Mouse (Mus musculus): ENCODE data around the gene Ak4. TPM values are rescaled to one million over a fixed set of nuclear protein-coding genes. Genes with fewer than 3 reads are reported as not detected.
"Not testable (repeated sequence)": the region's sequence is repeated elsewhere in the genome, so short reads cannot be mapped to it uniquely, and the experiment has no call there.

The Ak4 gene
- 0.19 TPM in 1 of 3 replicates, not detected in the others for total RNA-seq (2017)

GRCm38 (mm10) chr4:101419151-101419910 lies at the start of gene Ak4:
TSS of gene Ak4 (plus strand) at chr4:101419277.
- ATAC-seq (replicated peaks; ENCODE audit: insufficient number of reproducible peaks, low FRiP score, low TSS enrichment, poor library complexity, severe bottlenecking), result no peak

GRCm38 (mm10) chr4:101369738-101370275 lies 49.3 kb upstream of the Ak4 start:
- ATAC-seq (replicated peaks; ENCODE audit: insufficient number of reproducible peaks, low FRiP score, low TSS enrichment, poor library complexity, severe bottlenecking), result no peak

GRCm38 (mm10) chr4:101372283-101372682 lies 46.8 kb upstream of the Ak4 start:
- ATAC-seq (replicated peaks; ENCODE audit: insufficient number of reproducible peaks, low FRiP score, low TSS enrichment, poor library complexity, severe bottlenecking), result no peak

GRCm38 (mm10) chr4:101372751-101373150 lies 46.3 kb upstream of the Ak4 start:
- ATAC-seq (replicated peaks; ENCODE audit: insufficient number of reproducible peaks, low FRiP score, low TSS enrichment, poor library complexity, severe bottlenecking), result no peak

- ATAC-seq (replicated peaks; ENCODE audit: insufficient number of reproducible peaks, low FRiP score, low TSS enrichment, poor library complexity, severe bottlenecking), result no peak
These were observed 45.0 kb upstream of the Ak4 start for GRCm38 (mm10) chr4:101374104-101374503.

- no peak for ATAC-seq (replicated peaks; ENCODE audit: insufficient number of reproducible peaks, low FRiP score, low TSS enrichment, poor library complexity, severe bottlenecking)
These were observed 42.2 kb upstream of the Ak4 start for GRCm38 (mm10) chr4:101376835-101377234.

GRCm38 (mm10) chr4:101378241-101378640 lies 40.8 kb upstream of the Ak4 start:
- ATAC-seq (replicated peaks; ENCODE audit: insufficient number of reproducible peaks, low FRiP score, low TSS enrichment, poor library complexity, severe bottlenecking), result no peak

- no peak for ATAC-seq (replicated peaks; ENCODE audit: insufficient number of reproducible peaks, low FRiP score, low TSS enrichment, poor library complexity, severe bottlenecking)
These were observed 40.3 kb upstream of the Ak4 start for GRCm38 (mm10) chr4:101378778-101379177.

GRCm38 (mm10) chr4:101385002-101385401 lies 34.1 kb upstream of the Ak4 start:
- no peak for ATAC-seq (replicated peaks; ENCODE audit: insufficient number of reproducible peaks, low FRiP score, low TSS enrichment, poor library complexity, severe bottlenecking)

- no peak for ATAC-seq (replicated peaks; ENCODE audit: insufficient number of reproducible peaks, low FRiP score, low TSS enrichment, poor library complexity, severe bottlenecking)
These were observed 30.8 kb upstream of the Ak4 start for GRCm38 (mm10) chr4:101388246-101388645.

- ATAC-seq (replicated peaks; ENCODE audit: insufficient number of reproducible peaks, low FRiP score, low TSS enrichment, poor library complexity, severe bottlenecking), result not testable (repeated sequence)
These were observed 30.4 kb upstream of the Ak4 start for GRCm38 (mm10) chr4:101388656-101389055.

GRCm38 (mm10) chr4:101392229-101392628 lies 26.8 kb upstream of the Ak4 start:
- ATAC-seq (replicated peaks; ENCODE audit: insufficient number of reproducible peaks, low FRiP score, low TSS enrichment, poor library complexity, severe bottlenecking), result no peak

GRCm38 (mm10) chr4:101393292-101393711 lies 25.8 kb upstream of the Ak4 start:
- no peak for ATAC-seq (replicated peaks; ENCODE audit: insufficient number of reproducible peaks, low FRiP score, low TSS enrichment, poor library complexity, severe bottlenecking)

- no peak for ATAC-seq (replicated peaks; ENCODE audit: insufficient number of reproducible peaks, low FRiP score, low TSS enrichment, poor library complexity, severe bottlenecking)
These were observed 24.0 kb upstream of the Ak4 start for GRCm38 (mm10) chr4:101395021-101395533.

- ATAC-seq (replicated peaks; ENCODE audit: insufficient number of reproducible peaks, low FRiP score, low TSS enrichment, poor library complexity, severe bottlenecking), result no peak
These were observed 19.0 kb upstream of the Ak4 start for GRCm38 (mm10) chr4:101400025-101400594.

- ATAC-seq (replicated peaks; ENCODE audit: insufficient number of reproducible peaks, low FRiP score, low TSS enrichment, poor library complexity, severe bottlenecking), result no peak
These were observed 17.1 kb upstream of the Ak4 start for GRCm38 (mm10) chr4:101401945-101402344.

- no peak for ATAC-seq (replicated peaks; ENCODE audit: insufficient number of reproducible peaks, low FRiP score, low TSS enrichment, poor library complexity, severe bottlenecking)
These were observed 14.2 kb upstream of the Ak4 start for GRCm38 (mm10) chr4:101404863-101405262.

GRCm38 (mm10) chr4:101406411-101407196 lies 12.5 kb upstream of the Ak4 start:
- no peak for ATAC-seq (replicated peaks; ENCODE audit: insufficient number of reproducible peaks, low FRiP score, low TSS enrichment, poor library complexity, severe bottlenecking)

- no peak for ATAC-seq (replicated peaks; ENCODE audit: insufficient number of reproducible peaks, low FRiP score, low TSS enrichment, poor library complexity, severe bottlenecking)
These were observed 2.1 kb upstream of the Ak4 start for GRCm38 (mm10) chr4:101416966-101417365.

All from monocyte, adult 5-6 weeks (primary cell).